Mouse (Mus musculus): Measurements from ENCODE around the gene Trim7. TPM values are rescaled to one million over a fixed set of nuclear protein-coding genes. Genes with fewer than 3 reads are reported as not detected.

Trim7 gene
- polyA plus RNA-seq, 1 experiment from 2014 or later: 0.27 TPM

DNA sequence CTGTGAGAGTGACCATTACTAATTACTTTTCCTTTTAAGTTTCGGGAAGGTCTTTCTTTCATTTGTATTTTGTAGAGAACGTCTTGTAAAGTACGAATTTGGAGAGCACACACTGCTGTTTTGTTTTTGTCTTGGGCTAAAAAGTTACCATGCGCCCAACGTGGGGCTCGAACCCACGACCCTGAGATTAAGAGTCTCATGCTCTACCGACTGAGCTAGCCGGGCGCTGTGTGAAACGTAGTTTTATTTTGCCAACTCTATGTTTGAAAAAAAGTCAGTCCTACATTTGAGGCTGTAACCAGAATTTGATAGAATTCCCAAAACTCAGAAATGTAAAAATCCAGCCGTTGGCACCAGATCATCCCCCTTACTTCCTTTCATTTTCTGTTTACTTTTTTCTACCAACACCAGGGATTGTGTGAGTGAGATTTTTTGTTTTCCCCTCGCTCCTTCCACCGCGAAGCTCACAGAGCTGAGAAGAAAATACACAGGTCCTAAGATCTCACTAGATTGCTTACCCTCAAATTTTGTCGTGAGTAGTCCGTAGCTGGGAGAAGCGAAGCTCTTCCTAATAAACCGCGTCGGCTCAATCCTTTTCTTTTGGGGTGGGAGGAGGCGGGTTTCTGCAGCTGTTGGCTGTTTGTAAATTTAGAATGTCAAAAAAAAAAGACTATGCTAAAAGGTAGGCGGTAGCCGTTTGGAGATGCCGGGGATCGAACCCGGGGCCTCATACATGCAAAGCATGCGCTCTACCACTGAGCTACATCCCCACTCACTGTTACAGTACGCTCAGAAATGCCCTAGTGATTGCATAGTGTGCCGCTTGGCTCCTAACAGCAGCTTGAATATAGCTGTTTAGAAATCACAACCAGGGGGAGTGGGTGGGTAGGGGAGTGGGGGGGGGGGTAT is 8.0 kb downstream of the Trim7 start:
- H3K9me3 ChIP-seq (replicated peaks; ENCODE audit: control insufficient read depth, low read length): no peaks in the 10 kb centered on the region
- peak overlapping the region; percentile 59 for H3K4me2 ChIP-seq (ENCODE audit: low read depth, low read length)
- no peaks in the 10 kb centered on the region for H3K27me3 ChIP-seq (ENCODE audit: control insufficient read depth, insufficient read depth, low read length)
- H3K4me1 ChIP-seq (ENCODE audit: control insufficient read depth, insufficient read depth, low read length): no peaks in the 10 kb centered on the region; the same call in 1 of the 2 replicates
- H3K36me3 ChIP-seq (replicated peaks; ENCODE audit: control insufficient read depth, insufficient read depth, low read depth, low read length): no peaks in the 10 kb centered on the region
- H3K4me3 ChIP-seq (ENCODE audit: low read depth, low read length): peak overlapping the region; percentile 55
- ATAC-seq (replicated peaks; ENCODE audit: insufficient number of reproducible peaks, low FRiP score, low TSS enrichment, low read depth) (peak; percentile 88), DNase-seq (ENCODE audit: low spot score) (peak; percentile 92)
- no peak overlapping the region for H3K27ac ChIP-seq (replicated peaks; ENCODE audit: low read depth, low read length)
- H3K9ac ChIP-seq (replicated peaks; ENCODE audit: low read length): peak overlapping the region; percentile 28; the same call in 1 of the 2 replicates
- under 1% methylated on average over 30 of the region's 30 CpGs for WGBS

DNA sequence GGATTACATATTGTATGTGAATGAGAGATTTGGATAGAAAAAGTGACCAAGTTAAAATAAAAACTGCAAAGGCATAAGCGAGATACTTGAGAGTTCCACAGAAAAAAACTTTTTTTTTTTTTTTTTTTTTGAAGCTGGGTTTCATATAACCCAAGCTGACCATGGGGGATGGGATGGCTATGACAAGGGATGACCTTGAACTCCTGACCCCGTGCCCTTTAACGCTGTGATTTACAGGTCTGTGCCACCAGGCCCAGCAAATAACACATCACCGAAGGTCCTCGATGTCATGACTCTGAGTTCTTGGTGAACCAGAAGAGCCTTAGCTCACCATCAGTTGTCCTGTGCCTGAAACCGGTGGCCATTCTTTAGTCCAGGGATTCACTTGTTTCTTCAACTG is 10.0 kb downstream of the Trim7 start:
- Histone ChIP-seq H3K4me3 (ENCODE audit: low read depth, low read length) (no peak overlapping the region), H3K9ac (replicated peaks; ENCODE audit: low read length) (no peak overlapping the region), H3K4me2 (ENCODE audit: low read depth, low read length) (no peak overlapping the region), H3K27ac (replicated peaks; ENCODE audit: low read depth, low read length) (no peak overlapping the region), H3K9me3 (replicated peaks; ENCODE audit: control insufficient read depth, low read length) (no peaks in the 10 kb centered on the region), H3K27me3 (ENCODE audit: control insufficient read depth, insufficient read depth, low read length) (no peaks in the 10 kb centered on the region), H3K36me3 (replicated peaks; ENCODE audit: control insufficient read depth, insufficient read depth, low read depth, low read length) (no peaks in the 10 kb centered on the region), H3K4me1 (ENCODE audit: control insufficient read depth, insufficient read depth, low read length) (no peaks in the 10 kb centered on the region; the same call in 1 of the 2 replicates)
- WGBS: 64% methylated on average over 6 of the region's 6 CpGs
- ATAC-seq (replicated peaks; ENCODE audit: insufficient number of reproducible peaks, low FRiP score, low TSS enrichment, low read depth): no peak
- no peak for DNase-seq (ENCODE audit: low spot score)

DNA sequence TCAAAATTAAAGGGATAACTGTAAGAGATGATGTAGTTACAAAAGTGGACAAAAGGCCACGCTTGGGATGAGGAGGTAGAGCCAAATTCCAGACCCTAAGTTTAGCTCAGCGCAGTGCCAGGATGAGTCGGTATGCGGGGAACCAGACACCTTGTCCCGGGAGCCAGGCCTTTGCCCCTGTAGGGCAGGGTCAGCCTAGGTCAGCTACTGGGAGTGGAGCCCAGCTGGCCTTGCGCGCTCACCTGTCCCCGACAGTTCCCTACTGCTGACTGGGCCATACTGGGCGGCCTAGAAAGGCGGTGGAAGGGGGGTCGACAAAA is 11.0 kb downstream of the Trim7 start:
- H3K4me3 ChIP-seq (ENCODE audit: low read depth, low read length): peak overlapping the region; percentile 79
- H3K4me2 ChIP-seq (ENCODE audit: low read depth, low read length): peak overlapping the region; percentile 91
- no peaks in the 10 kb centered on the region for H3K27me3 ChIP-seq (ENCODE audit: control insufficient read depth, insufficient read depth, low read length)
- WGBS: 8% methylated on average over 11 of the region's 11 CpGs
- H3K4me1 ChIP-seq (ENCODE audit: control insufficient read depth, insufficient read depth, low read length): no peaks in the 10 kb centered on the region; the same call in 1 of the 2 replicates
- DNase-seq (ENCODE audit: low spot score) (no peak), ATAC-seq (replicated peaks; ENCODE audit: insufficient number of reproducible peaks, low FRiP score, low TSS enrichment, low read depth) (no peak)
- no peaks in the 10 kb centered on the region for H3K9me3 ChIP-seq (replicated peaks; ENCODE audit: control insufficient read depth, low read length)
- no peak overlapping the region; the same call in 1 of the 2 replicates for H3K9ac ChIP-seq (replicated peaks; ENCODE audit: low read length)
- H3K27ac ChIP-seq (replicated peaks; ENCODE audit: low read depth, low read length): no peak overlapping the region
- no peaks in the 10 kb centered on the region for H3K36me3 ChIP-seq (replicated peaks; ENCODE audit: control insufficient read depth, insufficient read depth, low read depth, low read length)

DNA sequence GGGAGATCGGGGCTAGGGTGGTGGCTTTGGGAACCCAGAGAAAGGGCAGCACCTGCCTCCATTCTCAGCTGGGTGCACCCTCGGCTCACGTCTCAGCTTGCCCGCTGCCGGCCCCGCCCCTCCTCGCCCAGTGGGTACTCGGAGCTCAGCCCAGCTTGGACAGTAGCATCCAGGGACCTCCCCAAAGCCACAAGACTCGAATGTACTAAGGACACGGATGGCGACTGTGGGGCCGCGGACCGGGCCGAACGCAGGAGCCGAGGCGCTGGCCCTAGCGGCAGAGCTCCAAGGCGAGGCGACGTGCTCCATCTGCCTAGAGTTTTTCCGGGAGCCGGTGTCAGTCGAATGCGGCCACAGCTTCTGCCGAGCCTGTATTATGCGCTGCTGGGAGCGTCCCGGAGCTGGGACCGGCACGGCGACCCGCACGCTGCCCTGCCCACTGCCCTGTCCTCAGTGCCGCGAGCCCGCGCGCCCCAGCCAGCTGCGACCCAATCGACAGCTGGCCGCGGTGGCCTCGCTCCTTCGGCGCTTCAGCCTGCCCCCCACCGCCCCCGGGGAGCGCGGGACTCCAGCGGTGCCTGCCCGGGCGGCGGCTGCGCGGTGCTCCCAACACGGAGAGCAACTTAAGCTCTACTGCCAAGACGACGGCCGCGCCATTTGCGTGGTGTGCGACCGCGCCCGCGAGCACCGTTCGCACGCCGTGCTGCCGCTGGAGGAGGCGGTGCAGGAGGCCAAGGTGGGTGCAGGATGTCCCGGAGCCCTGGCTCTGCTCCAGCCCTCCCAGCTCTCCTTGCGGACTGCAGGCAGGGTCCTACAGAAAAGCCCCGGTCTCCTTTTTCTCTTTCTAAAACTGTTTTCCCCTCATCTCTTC is 11.6 kb downstream of the Trim7 start:
- H3K4me1 ChIP-seq (ENCODE audit: control insufficient read depth, insufficient read depth, low read length): no peaks in the 10 kb centered on the region; the same call in 1 of the 2 replicates
- peak; percentile 43 for DNase-seq (ENCODE audit: low spot score)
- WGBS: under 1% methylated on average over 77 of the region's 77 CpGs
- H3K4me3 ChIP-seq (ENCODE audit: low read depth, low read length): peak overlapping the region; percentile 79
- peak overlapping the region; percentile 63 for H3K9ac ChIP-seq (replicated peaks; ENCODE audit: low read length)
- H3K27me3 ChIP-seq (ENCODE audit: control insufficient read depth, insufficient read depth, low read length): no peaks in the 10 kb centered on the region
- ATAC-seq (replicated peaks; ENCODE audit: insufficient number of reproducible peaks, low FRiP score, low TSS enrichment, low read depth): peak; percentile 16; the same call in 1 of the 2 replicates
- H3K9me3 ChIP-seq (replicated peaks; ENCODE audit: control insufficient read depth, low read length): no peaks in the 10 kb centered on the region
- H3K36me3 ChIP-seq (replicated peaks; ENCODE audit: control insufficient read depth, insufficient read depth, low read depth, low read length): no peaks in the 10 kb centered on the region
- H3K27ac ChIP-seq (replicated peaks; ENCODE audit: low read depth, low read length): no peak overlapping the region
- peak overlapping the region; percentile 91 for H3K4me2 ChIP-seq (ENCODE audit: low read depth, low read length)

DNA sequence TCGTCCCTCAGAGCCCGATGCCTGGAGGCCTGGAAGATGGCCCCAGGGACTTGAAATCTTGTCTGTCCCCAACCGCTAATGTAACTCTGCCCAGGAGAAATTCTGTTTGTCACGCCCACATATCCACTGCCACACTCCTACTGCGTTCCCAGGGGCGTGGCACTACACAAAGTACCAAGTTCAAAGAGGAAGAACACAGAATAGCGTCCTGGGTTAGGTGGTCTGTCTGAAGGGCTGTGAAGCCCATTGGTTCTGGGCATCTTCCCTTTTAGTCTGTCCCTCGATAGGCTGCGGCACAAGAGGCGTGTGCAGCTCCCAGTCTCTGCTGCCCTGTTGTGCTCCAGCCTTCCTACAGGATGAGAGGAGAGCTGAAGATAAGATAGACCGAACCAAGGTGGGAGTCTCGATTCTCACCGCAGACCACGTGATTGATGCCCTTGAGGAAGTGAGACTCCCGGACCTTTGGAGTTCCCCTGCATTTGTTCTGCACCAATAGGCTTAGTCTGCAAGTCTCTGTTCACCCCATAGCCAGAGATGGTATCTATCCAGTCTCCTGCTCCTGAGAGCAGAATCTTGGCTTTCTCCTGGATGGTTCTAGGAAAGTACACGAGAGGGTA is 12.3 kb downstream of the Trim7 start:
- Histone ChIP-seq H3K9me3 (replicated peaks; ENCODE audit: control insufficient read depth, low read length) (no peaks in the 10 kb centered on the region), H3K27ac (replicated peaks; ENCODE audit: low read depth, low read length) (no peak overlapping the region), H3K9ac (replicated peaks; ENCODE audit: low read length) (peak overlapping the region; percentile 63), H3K4me3 (ENCODE audit: low read depth, low read length) (peak overlapping the region; percentile 79), H3K27me3 (ENCODE audit: control insufficient read depth, insufficient read depth, low read length) (no peaks in the 10 kb centered on the region), H3K36me3 (replicated peaks; ENCODE audit: control insufficient read depth, insufficient read depth, low read depth, low read length) (no peaks in the 10 kb centered on the region), H3K4me2 (ENCODE audit: low read depth, low read length) (peak overlapping the region; percentile 91), H3K4me1 (ENCODE audit: control insufficient read depth, insufficient read depth, low read length) (no peaks in the 10 kb centered on the region; the same call in 1 of the 2 replicates)
- DNase-seq (ENCODE audit: low spot score): peak; percentile 51
- ATAC-seq (replicated peaks; ENCODE audit: insufficient number of reproducible peaks, low FRiP score, low TSS enrichment, low read depth): no peak
- 3% methylated on average over 16 of the region's 16 CpGs for WGBS

DNA sequence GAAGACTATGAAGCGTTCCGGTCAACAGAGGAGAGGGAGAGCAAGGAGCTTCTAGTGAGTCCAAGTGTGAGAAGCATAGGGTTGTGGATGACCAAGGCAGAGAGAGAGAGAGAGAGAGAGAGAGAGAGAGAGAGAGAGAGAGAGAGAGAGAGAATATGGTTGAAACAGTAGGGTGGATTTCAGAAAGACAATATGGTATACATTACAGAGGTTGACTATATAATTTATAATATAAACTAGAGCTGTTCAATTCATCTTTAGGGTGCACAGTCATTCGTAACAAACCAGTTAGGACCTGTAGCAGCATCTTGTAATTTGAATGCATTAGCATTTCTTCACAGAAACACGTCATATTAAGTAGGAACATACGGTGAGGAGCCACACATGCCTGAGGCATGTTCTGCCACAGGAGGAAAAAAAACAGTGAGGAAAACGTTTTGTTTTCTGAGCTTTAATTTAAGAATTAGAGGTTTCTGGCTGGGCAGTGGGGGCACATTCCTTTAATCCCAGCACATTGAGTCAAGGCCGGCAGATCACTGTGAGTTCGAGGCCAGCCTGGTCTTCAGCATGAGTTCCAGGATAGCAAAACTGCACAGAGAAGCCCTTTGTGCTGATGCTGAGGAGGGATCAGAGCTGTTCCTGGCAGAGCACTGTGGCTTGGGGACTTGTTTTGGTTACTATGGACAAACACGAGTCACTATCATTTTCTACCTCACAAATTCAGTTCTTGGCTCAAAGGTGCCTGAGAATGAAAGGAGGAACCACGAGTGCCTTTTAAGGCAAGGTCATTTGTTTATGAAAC is 13.1 kb downstream of the Trim7 start:
- Histone ChIP-seq H3K27ac (replicated peaks; ENCODE audit: low read depth, low read length) (no peak overlapping the region), H3K27me3 (ENCODE audit: control insufficient read depth, insufficient read depth, low read length) (no peaks in the 10 kb centered on the region), H3K4me1 (ENCODE audit: control insufficient read depth, insufficient read depth, low read length) (no peaks in the 10 kb centered on the region; the same call in 1 of the 2 replicates), H3K4me3 (ENCODE audit: low read depth, low read length) (no peak overlapping the region), H3K36me3 (replicated peaks; ENCODE audit: control insufficient read depth, insufficient read depth, low read depth, low read length) (no peaks in the 10 kb centered on the region), H3K9me3 (replicated peaks; ENCODE audit: control insufficient read depth, low read length) (no peaks in the 10 kb centered on the region), H3K9ac (replicated peaks; ENCODE audit: low read length) (no peak overlapping the region), H3K4me2 (ENCODE audit: low read depth, low read length) (peak overlapping the region; percentile 91)
- ATAC-seq (replicated peaks; ENCODE audit: insufficient number of reproducible peaks, low FRiP score, low TSS enrichment, low read depth) (no peak), DNase-seq (ENCODE audit: low spot score) (no peak)
- WGBS: 66% methylated on average over 10 of the region's 10 CpGs

DNA sequence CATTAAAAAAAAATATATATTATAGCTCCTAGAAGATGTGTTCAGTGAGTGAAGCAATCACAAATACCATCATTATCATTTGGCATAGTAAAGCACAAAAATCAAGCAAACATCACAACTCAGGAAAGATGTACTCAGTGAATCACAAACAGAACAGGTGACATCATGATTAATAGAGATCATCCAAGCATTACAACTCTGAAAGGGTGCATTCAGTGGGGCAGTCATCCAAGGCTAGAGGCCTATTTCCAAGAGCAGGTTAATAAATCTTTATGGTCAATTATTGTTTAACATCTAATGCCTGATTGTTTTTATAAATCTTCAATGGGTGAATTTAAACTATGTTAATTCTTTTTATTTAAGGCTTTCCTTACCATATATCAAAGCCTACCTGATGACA is 14.9 kb downstream of the Trim7 start:
- Histone ChIP-seq H3K9ac (replicated peaks; ENCODE audit: low read length) (no peak overlapping the region), H3K4me1 (ENCODE audit: control insufficient read depth, insufficient read depth, low read length) (no peaks in the 10 kb centered on the region; the same call in 1 of the 2 replicates), H3K36me3 (replicated peaks; ENCODE audit: control insufficient read depth, insufficient read depth, low read depth, low read length) (no peaks in the 10 kb centered on the region), H3K27ac (replicated peaks; ENCODE audit: low read depth, low read length) (no peak overlapping the region), H3K9me3 (replicated peaks; ENCODE audit: control insufficient read depth, low read length) (no peaks in the 10 kb centered on the region), H3K4me2 (ENCODE audit: low read depth, low read length) (no peak overlapping the region), H3K4me3 (ENCODE audit: low read depth, low read length) (no peak overlapping the region), H3K27me3 (ENCODE audit: control insufficient read depth, insufficient read depth, low read length) (no peaks in the 10 kb centered on the region)
- ATAC-seq (replicated peaks; ENCODE audit: insufficient number of reproducible peaks, low FRiP score, low TSS enrichment, low read depth) (no peak), DNase-seq (ENCODE audit: low spot score) (no peak)
